Mouse (Mus musculus) granulocyte monocyte progenitor cell, adult 5-6 weeks (primary cell): ENCODE results near the gene Agbl4. TPM values are rescaled to one million over a fixed set of nuclear protein-coding genes. Genes with fewer than 3 reads are reported as not detected.

ENCODE experiments used
- ATAC-seq: replicated peaks from 2 replicates; pipeline ENCODE4 v1.8.0; 2016; ENCODE audit warnings: mild to moderate bottlenecking, moderate TSS enrichment, inconsistent platforms; ENCODE audit not compliant: poor library complexity, severe bottlenecking
- total RNA-seq, 2 experiments: library from RNA; stranded (forward) in 1 of 2; stranded (reverse) in 1 of 2; fragments of 200-712, 200-1000 nt in 1 of 2; fragments of >200 nt in 1 of 2; fragmentation: Nextera tagmentation in 1 of 2; gene quantifications; 2 replicates each; pipeline ENCODE4 v1.2.3; 2014 to 2017

The Agbl4 gene
- total RNA-seq, 2 experiments from 2014 or later = not detected

- no peak for ATAC-seq
These were observed 1078.0 kb downstream of the Agbl4 start for GRCm38 (mm10) chr4:111475374-111475971.

GRCm38 (mm10) chr4:111477507-111477906 is 1080.0 kb downstream of the Agbl4 start:
- ATAC-seq = no peak

- ATAC-seq = no peak
These were observed 1086.0 kb downstream of the Agbl4 start for GRCm38 (mm10) chr4:111483499-111483898.

GRCm38 (mm10) chr4:111485189-111485588 is 1087.7 kb downstream of the Agbl4 start:
- ATAC-seq = no peak

GRCm38 (mm10) chr4:111486187-111486586 is 1088.7 kb downstream of the Agbl4 start:
- ATAC-seq = no peak

GRCm38 (mm10) chr4:111487233-111487843 is 1089.9 kb downstream of the Agbl4 start:
- ATAC-seq = no peak

- no peak for ATAC-seq
These were observed 1096.4 kb downstream of the Agbl4 start for GRCm38 (mm10) chr4:111493750-111494404.

GRCm38 (mm10) chr4:111495949-111496348 is 1098.5 kb downstream of the Agbl4 start:
- peak; percentile 48; the same call in 1 of the 2 replicates for ATAC-seq

GRCm38 (mm10) chr4:111498751-111499150 is 1101.3 kb downstream of the Agbl4 start:
- no peak for ATAC-seq

- no peak for ATAC-seq
These were observed 1104.0 kb downstream of the Agbl4 start for GRCm38 (mm10) chr4:111501441-111501840.

- ATAC-seq = no peak
These were observed 1105.7 kb downstream of the Agbl4 start for GRCm38 (mm10) chr4:111502965-111503727.

GRCm38 (mm10) chr4:111504952-111505351 is 1107.5 kb downstream of the Agbl4 start:
- no peak for ATAC-seq

GRCm38 (mm10) chr4:111510129-111510528 is 1112.7 kb downstream of the Agbl4 start:
- no peak for ATAC-seq

GRCm38 (mm10) chr4:111513921-111514320 is 1116.5 kb downstream of the Agbl4 start:
- ATAC-seq = no peak

- ATAC-seq = no peak
These were observed 1118.7 kb downstream of the Agbl4 start for GRCm38 (mm10) chr4:111516136-111516535.

GRCm38 (mm10) chr4:111517063-111517792 is 1119.8 kb downstream of the Agbl4 start:
- ATAC-seq = no peak

- ATAC-seq = no peak
These were observed 1120.7 kb downstream of the Agbl4 start for GRCm38 (mm10) chr4:111518191-111518590.

- ATAC-seq = no peak
These were observed 1121.8 kb downstream of the Agbl4 start for GRCm38 (mm10) chr4:111519267-111519666.

- ATAC-seq = no peak
These were observed 1122.5 kb downstream of the Agbl4 start for GRCm38 (mm10) chr4:111520006-111520405.

GRCm38 (mm10) chr4:111522974-111523373 is 1125.5 kb downstream of the Agbl4 start:
- ATAC-seq = no peak
